Mouse (Mus musculus): Measurements from ENCODE around the gene Atp1a4.

- TF ChIP-seq POU5F1 (IDR thresholded peaks at IDR 0.05; ENCODE audit: borderline replicate concordance, low read length) (no peak), CTCF (conservative IDR thresholded peaks at IDR 0.05; ENCODE audit: low read length) (no peak)
These were observed 80.4 kb downstream of the Atp1a4 start for GRCm38 (mm10) chr1:172177791-172178190.
